Mouse (Mus musculus) kidney, adult 2 months (tissue): ENCODE measurements around the gene Rab11fip5.

ENCODE experiments used
- CTCF ChIP-seq: fragments of 200-500 bp; conservative IDR thresholded peaks from 2 replicates; pipeline ENCODE4 v1.5.1; 2011; ENCODE audit warnings: low read depth, mild to moderate bottlenecking, control low read depth, low read length, moderate library complexity, mixed read lengths; ENCODE audit not compliant: insufficient read depth, insufficient read length
- POLR2A ChIP-seq: fragments of 200-500 bp; IDR thresholded peaks from one replicate; pipeline ENCODE4 v1.6.1; 2011; ENCODE audit warnings: low read depth, low read length, control low read depth

DNA sequence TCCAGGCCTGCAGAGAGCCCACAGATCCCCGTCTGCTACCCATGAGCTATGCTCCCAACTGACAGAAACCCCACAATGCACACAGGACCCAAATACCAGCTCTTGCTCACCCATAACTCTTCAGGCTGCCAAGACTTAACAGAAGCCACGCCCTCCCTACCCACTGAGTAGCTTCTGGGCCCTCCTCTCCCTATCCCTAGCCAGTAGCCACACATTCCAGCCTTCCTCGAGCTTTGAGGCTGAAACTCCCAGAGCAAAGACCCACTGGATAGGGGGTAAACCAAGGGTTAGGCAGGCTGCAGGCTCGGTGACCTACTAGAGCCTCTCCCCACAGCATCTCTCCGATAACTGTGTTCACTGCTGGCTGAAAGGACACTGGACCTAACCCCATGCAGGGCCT, 5.7 kb downstream of the Rab11fip5 start:
- TF ChIP-seq POLR2A: no peak
- TF ChIP-seq CTCF: no peak
